Mouse (Mus musculus) 3134 (cell line): ENCODE data around the gene Actr2.
A peak's percentile ranks its signal among the peaks of the same experiment; 100 is the strongest.
"Not testable (repeated sequence)": the region's sequence is repeated elsewhere in the genome, so short reads cannot be mapped to it uniquely, and the experiment has no call there.

Experiments used
- DNase-seq: peaks from one replicate; pipeline ENCODE4 v3.0.0-alpha.2; 2011; ENCODE audit warnings: low spot score; ENCODE audit not compliant: insufficient read length; ENCODE audit errors: extremely low read depth

The Actr2 gene

DNA sequence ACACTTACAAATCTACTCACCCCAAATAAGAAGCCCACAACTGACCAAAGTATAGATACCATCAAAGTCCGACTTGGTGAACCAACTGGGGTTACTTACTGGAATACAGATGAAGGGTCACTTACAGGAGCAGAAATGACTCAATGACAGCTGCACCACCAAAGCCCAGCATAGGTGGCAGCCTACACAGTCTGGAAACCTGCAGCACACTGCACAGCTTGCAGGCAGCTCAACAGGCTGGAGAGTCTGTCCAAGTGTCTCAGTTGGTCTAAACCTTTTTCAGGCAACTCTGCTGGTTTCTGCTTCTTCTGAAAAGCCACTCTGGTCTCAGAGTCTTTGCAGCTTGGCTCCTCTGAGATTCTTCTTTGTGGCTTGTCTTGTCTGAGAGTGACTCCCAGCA, 12.7 kb upstream of the Actr2 start:
- no peak for DNase-seq

- no peak for DNase-seq
These were observed 4.0 kb upstream of the Actr2 start for GRCm38 (mm10) chr11:20116701-20117100.

DNA sequence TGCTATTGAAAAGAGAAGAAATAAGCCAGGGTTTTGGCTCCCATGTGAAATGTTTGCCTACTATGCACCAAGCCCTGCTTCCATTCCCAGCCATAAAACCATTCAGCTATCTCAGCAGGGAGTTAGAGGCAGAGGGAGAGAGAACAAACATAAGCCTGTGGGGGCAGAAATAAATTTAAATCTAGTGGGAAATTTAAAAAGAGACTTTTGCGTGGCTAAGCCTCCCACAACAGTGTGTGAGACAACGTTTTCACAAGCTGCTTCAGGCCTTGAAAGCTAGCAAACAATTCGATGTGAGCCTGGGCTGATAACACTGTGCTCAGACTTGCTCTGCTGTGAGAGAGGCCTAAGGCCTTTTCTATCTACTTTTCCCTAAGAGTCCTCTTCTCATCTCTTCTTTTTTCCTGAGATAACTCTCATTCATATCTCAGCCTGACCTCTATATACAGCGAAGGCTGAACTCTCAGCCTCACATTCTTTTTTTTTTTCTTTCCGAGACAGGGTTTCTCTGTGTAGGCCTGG, 3.4 kb upstream of the Actr2 start:
- no peak for DNase-seq

DNA sequence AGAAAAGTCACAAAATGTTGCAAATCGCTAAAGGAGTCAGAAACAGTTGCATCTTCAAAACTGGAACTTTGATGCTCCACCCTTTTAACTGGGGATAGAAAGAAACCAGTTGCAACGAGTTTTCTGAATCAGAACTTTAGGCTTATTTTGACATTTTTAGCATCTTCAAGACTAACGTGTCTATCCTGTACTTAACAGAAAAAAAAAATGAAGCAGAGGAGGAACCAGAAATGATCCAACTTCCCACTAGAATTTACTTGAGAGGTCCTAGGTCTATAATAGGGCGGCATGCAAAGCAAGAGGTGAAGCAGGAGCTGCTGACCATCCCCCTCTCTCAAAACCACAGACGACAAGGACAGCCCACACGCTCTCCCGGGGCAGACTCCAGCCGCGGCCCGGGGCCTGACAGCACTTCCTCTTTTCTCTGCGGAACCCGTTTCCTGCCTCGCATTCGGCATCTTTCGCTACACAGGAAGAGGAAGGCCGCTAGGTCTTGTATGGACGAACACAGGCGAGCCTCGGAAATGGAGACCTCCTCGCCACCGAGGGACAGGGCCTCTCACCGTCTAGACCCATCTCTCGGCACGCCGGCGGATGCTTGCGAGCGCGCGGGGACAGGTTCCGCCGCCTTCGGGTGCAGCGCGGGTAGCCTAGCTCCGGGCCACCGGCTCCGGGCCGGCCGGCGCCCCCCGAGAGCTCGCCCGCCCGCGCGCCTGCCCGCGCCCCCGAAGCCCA, 540 bp downstream of the Actr2 start:
- peak; percentile 88 for DNase-seq

- no peak for DNase-seq
These were observed 4.6 kb downstream of the Actr2 start for GRCm38 (mm10) chr11:20108151-20108550.

DNA sequence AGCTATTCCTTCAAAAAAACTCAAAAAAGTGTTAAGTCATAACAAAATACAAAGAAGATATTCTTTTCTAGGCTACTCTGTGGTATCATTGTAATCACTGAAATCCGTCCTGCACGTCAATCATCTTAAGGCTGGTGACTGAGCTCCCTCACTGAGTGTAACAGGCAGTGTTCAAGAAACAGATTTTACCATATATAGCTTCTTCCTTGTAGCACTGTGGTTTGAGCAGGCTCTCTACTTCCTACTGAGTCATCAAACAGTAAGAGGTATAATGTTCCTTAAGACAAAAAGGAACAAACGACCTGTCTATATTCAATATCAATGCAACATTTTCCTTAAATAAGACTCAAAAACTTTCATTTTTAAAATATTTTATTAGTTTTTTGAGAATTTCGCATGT, 5.0 kb downstream of the Actr2 start:
- DNase-seq: peak; percentile 45

DNA sequence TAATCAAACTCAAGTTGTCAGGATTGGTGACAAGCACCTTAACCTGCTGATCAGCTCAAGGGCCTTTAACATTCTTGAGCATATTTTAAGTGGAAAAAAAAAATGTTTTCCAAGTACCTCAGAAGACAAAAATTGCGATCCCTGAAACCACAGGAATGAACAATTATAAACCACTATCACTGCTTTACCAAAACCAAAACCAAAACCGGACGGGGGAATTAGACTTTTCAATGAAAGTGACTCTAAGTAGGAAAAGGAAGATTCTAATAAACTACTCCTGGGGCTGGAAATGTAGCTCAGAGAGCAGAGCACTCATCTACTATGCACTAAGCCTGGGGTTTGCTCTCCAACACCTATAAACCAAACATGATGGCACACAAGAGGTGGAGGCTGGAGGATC, 5.8 kb downstream of the Actr2 start:
- DNase-seq: peak; percentile 24

DNA sequence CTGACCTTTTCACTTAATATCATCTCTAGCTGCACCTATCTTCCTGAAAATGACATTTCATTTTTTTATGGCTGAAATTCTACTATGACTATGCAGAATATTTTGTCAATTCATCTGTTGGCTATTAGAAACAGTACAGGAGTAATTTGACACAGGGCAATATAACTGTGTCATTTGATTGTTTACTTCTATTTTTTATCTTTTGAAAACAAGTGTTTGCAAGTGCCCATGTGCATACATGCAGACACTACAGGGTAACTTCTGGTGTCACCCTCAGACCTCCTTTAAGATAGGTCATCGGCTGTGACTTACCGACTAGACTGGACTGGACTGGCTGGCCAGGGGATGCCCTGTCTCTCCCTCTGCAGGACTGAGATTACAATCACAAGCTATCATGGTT, 8.8 kb downstream of the Actr2 start:
- DNase-seq: no peak

DNA sequence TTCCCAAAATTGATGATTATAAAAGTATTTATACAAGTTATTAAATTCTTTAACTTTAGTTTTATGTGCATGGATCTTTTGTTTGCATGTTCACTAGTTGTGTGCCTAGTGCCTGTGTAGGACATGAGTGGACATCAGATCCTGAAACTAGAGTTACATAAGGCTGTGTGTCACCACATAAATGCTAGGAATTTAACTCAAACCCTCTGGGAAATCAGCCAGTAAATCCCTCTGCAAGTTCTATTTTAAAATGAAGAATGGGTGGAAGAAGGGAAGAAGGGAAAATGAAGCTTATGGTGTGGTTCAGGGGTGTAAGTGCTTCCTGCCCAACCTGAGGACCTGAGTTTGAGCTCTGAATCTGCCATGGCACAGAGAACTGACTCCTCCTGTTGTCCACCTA, 26.4 kb downstream of the Actr2 start:
- DNase-seq: peak; percentile 18

- DNase-seq: no peak
These were observed 27.1 kb downstream of the Actr2 start for GRCm38 (mm10) chr11:20085635-20086034.

DNA sequence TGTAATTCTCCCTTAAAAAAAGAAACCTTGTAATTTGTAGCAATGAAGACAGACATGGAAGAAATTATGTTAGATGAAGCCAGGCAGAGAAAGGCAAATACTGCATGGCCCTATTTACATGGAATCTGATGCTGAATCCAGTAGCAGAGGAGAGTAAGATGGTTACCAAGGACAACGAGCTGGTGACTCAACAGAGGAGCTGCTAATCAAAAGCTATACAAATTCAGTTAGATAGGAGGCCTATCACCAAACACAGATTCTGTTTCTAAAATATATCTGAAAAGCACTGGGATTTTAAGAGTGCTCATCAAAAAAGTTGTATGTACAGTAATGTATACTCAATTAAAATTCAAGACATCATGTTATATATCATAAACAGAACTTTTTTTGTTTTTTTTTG, 37.3 kb downstream of the Actr2 start:
- DNase-seq: no peak

GRCm38 (mm10) chr11:20072826-20073225, 39.9 kb downstream of the Actr2 start:
- DNase-seq: no peak

- DNase-seq: no peak
These were observed 40.5 kb downstream of the Actr2 start for GRCm38 (mm10) chr11:20072174-20072573.

- DNase-seq: no peak
These were observed 44.2 kb downstream of the Actr2 start for GRCm38 (mm10) chr11:20068346-20069004.

DNA sequence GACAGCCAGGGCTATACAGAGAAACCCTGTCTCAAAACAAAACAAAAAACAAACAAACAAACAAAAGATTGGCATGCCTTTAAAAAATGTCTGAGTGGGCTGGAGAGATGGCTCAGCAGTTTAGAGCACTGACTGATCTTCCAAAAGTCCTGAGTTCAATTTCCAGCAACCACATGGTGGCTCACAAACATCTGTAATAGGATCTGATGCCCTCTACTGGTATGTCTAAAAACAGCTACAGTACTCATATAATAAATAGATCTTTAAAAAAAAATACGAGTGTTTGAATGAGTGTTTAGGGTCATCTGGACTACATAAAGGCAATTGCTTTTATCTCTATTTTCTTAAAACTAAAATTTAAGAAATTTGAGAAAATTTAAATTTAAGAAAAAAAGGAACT, 45.2 kb downstream of the Actr2 start:
- no peak for DNase-seq

DNA sequence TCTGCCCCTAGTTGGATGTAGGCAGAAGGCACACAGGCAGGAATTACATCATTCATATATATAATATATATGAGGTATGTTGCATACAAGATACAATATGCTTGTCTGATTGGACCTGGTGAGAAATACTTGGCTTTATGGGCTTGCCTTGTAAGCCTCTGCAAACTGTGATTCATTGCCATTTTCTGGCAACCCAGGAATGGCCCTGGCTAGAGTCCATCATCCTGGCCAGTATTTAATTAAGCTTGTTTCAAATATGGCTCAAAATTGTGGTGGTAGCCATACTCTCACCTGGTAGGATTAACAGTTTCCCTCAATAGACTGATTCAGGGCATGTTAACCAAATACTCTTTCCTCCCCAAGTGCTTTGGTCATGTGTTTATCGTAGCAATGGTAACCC, 46.6 kb downstream of the Actr2 start:
- no peak for DNase-seq

DNA sequence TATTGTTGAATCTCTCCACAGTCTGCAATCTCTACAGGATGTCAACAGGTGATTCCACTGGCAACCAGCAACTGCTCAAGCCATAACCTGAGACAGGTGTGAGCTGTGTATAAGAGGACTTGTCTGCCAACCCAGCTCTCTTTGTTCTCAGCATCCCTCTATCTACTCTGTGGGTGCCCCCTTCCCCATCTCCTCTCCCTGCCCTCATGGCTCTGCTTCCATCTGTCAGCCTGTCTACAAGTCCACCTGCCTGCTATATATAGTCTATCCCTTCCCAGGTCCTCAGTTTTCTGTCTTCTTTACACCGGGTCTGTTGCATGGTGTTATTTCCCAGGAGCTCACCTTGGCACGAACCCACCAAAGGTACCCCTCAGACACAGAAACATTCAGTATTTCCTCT, 47.8 kb downstream of the Actr2 start:
- no peak for DNase-seq

DNA sequence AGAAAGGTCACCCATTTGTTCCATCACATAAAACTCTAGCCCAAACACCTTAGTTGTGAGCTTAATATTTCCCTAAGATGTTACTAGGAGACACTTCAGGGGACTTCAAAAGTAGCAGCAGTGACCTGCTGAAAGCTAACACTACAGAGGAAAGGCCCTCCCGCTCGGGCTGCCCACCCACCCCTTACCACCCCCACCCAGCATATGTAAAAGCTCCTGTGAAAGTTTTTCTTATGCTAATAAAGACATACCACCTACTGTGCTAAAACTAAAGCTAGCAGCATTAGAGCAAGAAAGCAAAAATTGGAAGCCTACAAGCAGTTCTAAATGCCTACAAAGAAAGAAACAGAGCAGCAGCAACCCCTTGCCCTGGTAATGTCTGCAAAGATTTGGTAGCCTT, 48.6 kb downstream of the Actr2 start:
- not testable (repeated sequence) for DNase-seq

- not testable (repeated sequence) for DNase-seq
These were observed 49.9 kb downstream of the Actr2 start for GRCm38 (mm10) chr11:20062801-20063200.

DNA sequence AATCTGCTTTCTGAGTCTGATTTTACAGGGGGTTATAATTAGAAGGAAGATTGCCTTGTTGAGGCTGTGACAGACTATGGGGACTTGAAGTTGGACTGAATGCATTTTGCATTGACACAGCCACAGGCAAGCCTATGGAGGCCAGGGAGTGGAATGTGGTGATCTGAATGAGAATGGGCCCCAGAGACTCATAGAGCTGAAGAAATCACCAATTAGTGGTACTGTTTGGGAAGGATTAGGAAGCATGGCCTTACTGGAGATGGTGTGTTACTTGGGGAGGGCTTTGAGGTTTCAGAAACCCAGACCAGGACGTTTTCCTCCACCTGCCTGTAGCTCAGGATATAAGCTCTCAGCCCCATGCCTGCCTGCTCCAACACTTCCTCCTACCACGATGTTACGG, 53.0 kb downstream of the Actr2 start:
- DNase-seq: no peak

DNA sequence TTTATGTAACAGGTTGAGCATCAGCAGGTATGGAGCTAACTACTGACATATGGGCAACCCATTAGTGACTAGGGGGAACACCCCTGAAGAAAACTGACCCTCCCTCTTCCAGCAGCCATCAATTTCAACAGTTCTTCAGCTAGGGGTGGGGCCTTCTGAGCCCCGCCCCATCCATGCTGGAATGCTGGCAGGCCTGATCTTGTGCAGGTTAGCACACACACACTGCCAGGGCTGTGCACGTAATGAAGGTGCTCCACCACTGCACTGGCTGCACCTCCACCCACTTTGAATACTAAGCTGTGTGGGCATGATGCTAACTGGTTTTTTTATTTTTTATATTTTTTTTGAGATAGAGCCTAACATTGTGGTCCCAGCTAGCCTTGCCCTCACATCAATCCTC, 55.3 kb downstream of the Actr2 start:
- no peak for DNase-seq

DNA sequence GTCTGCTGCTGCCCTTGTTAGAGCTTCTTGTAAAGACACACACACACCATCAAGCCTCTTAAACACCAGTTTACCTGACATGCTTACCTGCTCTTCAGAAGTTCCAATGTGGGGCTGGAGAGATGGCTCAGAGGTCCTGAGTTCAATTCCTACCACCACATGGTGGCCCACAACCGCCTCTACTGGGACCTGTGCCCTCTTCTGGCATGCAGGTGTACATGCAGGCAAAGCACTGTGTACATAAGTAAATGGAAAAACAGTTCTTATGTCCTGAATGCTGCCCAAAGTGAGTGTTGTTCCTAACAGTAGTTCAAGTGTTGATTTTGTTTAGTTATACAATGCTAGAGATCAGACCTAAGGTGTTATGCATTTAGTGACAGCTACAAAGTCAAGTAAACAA, 56.5 kb downstream of the Actr2 start:
- no peak for DNase-seq
